Mouse (Mus musculus): ENCODE data around the gene Arhgap17. TPM values are rescaled to one million over a fixed set of nuclear protein-coding genes. Genes with fewer than 3 reads are reported as not detected.

Gene Arhgap17
- total RNA-seq (2021): 10 to 100 TPM; 22.4 to 24.2 TPM

GRCm38 (mm10) chr7:123369759-123370481, at the start of gene Arhgap17, which contains the start of gene Lcmt1:
TSS of gene Arhgap17 (minus strand) at chr7:123369915.
TSS of gene Lcmt1 (plus strand) at chr7:123369784.
- intact Hi-C loops (cut with DNase I): loop anchor here (2.0 to 5.0 kb wide), 2 partner anchors 29 to 38 kb away; no protein-coding TSS in a partner anchor
- peak; percentile 97 for DNase-seq

GRCm38 (mm10) chr7:123417661-123418060, 47.9 kb upstream of the Arhgap17 start:
- no peak for DNase-seq
- intact Hi-C loops (cut with DNase I): no loop called here

- intact Hi-C loops (cut with DNase I): no loop called here
- no peak for DNase-seq
These were observed 47.1 kb upstream of the Arhgap17 start for GRCm38 (mm10) chr7:123416803-123417202.

GRCm38 (mm10) chr7:123412143-123412542, 42.4 kb upstream of the Arhgap17 start:
- intact Hi-C loops (cut with DNase I): no loop called here
- no peak for DNase-seq

DNA sequence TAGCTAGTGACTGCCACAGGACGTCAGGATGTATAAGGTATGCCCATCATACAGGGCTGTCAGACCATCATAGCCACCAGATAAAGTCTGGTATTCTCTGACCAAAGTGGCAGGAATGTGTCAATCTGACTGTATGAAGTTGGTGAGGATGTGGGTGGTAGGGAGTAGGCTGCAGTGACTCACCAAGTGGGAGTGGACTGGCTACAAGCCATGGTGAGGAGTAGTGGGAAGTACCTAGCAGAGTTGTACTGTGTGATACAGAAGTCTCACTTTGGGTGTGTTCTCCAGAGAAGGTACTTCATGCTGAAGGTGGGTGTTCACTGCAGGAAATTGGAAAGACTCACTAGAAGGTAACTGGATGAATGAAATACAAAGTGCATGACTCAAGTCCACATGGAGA, 41.4 kb upstream of the Arhgap17 start:
- no peak for DNase-seq

DNA sequence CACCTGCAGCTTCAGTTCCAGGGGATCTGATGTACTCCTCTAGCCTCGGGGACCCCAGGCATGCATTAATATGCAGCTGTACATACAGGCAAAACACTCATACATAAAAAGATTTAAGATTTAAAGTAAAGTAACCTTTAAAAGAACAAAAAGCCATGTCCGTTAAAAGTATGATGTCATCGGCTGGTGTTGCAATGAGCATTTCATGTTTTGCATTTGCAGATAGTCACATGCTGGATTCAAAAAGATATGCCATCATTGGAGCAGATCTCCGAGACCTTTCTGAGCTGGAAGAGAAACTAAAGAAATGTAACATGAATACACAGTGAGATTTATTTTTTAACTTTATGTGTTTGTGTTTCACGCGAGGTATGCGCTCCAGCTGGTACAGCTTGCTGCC, 40.8 kb upstream of the Arhgap17 start:
- no peak for DNase-seq
- intact Hi-C loops (cut with DNase I): no loop called here

More for the DNA sequence above, 41.4 kb upstream of the Arhgap17 start:
- intact Hi-C loops (cut with DNase I): no loop called here

DNA sequence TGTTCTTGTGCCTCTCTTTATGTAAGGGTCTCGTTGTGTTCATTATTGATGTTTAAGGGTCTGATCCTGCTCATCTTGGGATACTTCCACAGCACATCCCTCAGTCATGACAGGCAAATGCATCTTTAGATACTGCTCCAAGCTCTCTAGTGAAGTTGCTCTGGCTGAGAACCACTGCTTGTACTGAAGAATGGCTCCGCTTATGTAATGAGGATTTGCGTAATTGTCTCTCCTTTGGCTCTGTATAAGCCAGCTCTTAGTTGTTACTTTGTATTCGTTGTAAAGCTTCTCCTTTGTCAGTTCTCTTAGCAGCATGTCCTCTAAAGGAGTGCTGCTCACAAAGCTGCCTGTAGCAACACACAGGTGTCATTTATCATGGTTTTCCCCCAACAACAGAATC, 37.3 kb upstream of the Arhgap17 start:
- intact Hi-C loops (cut with DNase I): loop anchor here (5.0 kb wide), 1 partner anchor 35 kb away; no protein-coding TSS in a partner anchor
- no peak for DNase-seq

- intact Hi-C loops (cut with DNase I): loop anchor here (5.0 kb wide), 1 partner anchor 37 kb away; no protein-coding TSS in a partner anchor
- DNase-seq: peak; percentile 14 to 45
These were observed 35.9 kb upstream of the Arhgap17 start for GRCm38 (mm10) chr7:123405619-123406018.

GRCm38 (mm10) chr7:123404198-123404597, 34.5 kb upstream of the Arhgap17 start:
- intact Hi-C loops (cut with DNase I): no loop called here
- DNase-seq: no peak

- intact Hi-C loops (cut with DNase I): no loop called here
- no peak for DNase-seq
These were observed 31.4 kb upstream of the Arhgap17 start for GRCm38 (mm10) chr7:123401121-123401520.

- intact Hi-C loops (cut with DNase I): loop anchor here (1.0 to 2.0 kb wide), 2 partner anchors 66 to 194 kb away; no protein-coding TSS in a partner anchor
- DNase-seq: no peak
These were observed 29.6 kb upstream of the Arhgap17 start for GRCm38 (mm10) chr7:123399286-123399685.

GRCm38 (mm10) chr7:123398828-123399227, 29.1 kb upstream of the Arhgap17 start:
- intact Hi-C loops (cut with DNase I): loop anchor here (1.0 to 2.0 kb wide), 2 partner anchors 66 to 194 kb away; no protein-coding TSS in a partner anchor
- DNase-seq: peak; percentile 66 to 81

DNA sequence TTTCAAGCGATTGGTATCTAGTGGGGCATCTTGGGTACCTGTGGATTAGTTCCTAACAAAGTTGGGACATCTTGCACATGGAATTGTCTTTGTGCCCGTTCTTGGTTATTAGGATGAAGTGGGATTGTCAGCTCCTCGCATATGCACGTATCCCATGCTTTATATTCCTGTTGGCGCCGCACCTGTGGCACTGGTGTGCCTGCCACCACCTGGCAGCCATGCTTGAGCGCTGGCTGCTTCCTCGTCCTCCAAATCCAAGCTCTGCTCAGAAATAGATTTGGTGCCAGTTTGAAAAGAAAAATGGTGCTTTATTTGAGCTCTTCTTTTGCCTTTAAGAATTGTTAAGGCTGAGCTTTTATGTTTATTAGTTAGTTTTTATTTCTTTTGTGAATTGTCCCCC, 28.2 kb upstream of the Arhgap17 start:
- intact Hi-C loops (cut with DNase I): loop anchor here (2.0 kb wide), 1 partner anchor 193 kb away; no protein-coding TSS in a partner anchor
- no peak for DNase-seq

- no peak for DNase-seq
- intact Hi-C loops (cut with DNase I): no loop called here
These were observed 27.7 kb upstream of the Arhgap17 start for GRCm38 (mm10) chr7:123397369-123397768.

GRCm38 (mm10) chr7:123396900-123397299, 27.2 kb upstream of the Arhgap17 start:
- DNase-seq: no peak
- intact Hi-C loops (cut with DNase I): no loop called here

DNA sequence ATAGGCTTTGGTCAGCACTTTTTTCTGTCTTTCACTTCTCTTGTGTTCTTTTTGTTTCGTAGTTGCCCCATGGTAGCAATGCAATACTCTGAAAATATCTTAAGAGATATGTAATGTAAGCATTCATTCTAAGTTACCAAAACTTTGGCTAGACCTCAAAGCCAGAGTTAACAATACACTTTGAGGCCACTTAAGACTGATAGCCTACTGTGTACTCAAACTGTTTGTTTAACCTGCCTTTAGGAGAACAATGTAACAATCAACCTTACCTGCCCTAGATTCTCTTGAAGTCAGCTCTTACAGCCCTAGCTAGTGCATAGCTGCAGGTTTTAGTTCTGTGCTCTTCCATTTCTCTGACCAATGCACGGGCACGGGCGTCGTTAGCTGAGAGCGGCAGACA, 24.6 kb upstream of the Arhgap17 start:
- intact Hi-C loops (cut with DNase I): no loop called here
- no peak for DNase-seq

GRCm38 (mm10) chr7:123389686-123390280, 20.1 kb upstream of the Arhgap17 start:
- DNase-seq: no peak
- intact Hi-C loops (cut with DNase I): no loop called here

DNA sequence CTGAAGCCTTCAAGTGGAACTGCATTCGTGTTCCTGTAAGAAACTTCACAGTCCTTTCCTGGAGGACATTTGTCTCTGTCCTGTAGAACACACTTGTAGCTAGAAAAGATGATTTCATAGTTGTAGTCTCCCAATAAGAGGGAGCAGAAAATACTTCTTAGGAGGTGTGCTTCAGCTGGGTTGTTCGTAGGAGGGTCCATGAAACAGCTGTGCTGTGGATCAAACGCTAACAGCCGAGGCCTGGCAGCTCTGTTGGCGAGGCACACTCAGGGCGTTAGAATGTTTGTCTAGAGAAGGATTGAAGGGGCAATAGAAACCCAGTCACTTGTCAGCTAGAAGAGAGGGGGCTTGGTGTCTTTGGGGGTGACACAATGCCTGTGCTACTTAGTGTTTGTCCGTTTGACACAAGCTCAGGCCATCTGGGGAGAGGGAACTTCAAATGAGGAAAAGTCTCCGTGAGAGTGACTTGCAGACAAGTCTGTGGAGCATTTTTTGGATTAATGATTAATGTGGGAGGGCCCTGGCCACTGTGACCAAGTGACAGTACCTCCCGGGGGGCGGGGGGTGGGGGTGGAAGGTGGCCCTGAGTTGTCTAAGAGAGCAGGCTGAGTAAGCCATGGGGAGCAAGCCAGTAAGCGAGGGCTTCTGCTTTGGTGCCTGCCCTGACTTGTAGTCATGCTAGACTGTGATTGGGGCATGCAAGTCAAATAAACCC, 16.1 kb upstream of the Arhgap17 start:
- DNase-seq: no peak
- intact Hi-C loops (cut with DNase I): no loop called here

DNA sequence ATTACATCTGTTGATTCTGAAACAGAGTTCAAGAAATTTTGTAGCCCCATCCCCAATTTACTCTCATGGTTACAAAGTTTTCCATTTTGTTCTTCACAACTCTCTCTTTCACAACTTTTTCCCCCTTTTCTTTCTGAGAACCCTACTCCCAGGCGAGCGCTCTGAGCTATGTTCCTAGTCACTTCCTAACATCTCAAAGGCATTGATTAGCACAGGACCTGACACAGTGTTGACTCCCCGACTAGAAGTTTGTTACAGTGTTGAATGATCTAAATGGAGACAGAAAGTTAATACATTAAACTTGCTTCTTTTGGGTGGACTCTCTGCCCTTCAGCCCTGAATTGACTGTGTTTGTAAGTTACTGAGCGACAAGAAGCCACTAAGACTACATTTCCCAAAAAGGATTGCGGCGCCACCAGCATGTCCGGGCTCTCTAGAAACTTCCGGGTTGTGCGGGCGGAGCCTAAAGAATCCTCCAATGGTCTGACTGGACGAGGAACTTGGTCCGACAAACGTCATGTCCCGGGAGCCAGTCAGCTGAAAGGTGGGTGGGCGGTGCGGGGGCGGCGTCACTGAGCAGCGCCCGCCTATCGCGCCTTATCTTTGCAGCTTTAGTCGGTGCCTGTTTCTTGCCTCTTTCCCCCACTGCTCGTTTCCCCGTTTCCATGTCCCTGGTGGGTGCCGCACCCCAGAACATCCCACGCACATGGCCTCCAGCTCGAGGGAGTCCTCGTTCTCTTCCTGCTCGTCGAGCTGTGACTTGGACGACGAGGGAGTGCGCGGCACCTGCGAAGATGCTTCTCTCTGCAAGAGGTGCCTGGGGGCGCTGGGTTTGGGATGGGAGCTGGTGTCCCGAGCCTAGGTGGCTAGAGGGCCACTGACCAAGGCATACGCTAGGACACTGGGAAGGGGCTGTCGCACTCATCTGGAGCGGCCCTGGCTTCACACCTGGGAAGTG, 8.0 kb upstream of the Arhgap17 start:
- peak; percentile 97 for DNase-seq
- intact Hi-C loops (cut with DNase I): no loop called here

GRCm38 (mm10) chr7:123371501-123371900, 1.8 kb upstream of the Arhgap17 start:
- no peak for DNase-seq
- intact Hi-C loops (cut with DNase I): no loop called here
